Mouse (Mus musculus) kidney, embryonic 14.5 days (tissue): ENCODE measurements at regions not wholly inside any gene's neighbourhood (a gene's known extent, or its start where the extent isn't known, plus 50 kb on each side); places are given as distances from the start of the nearest gene placed in this dataset.

Experiments used
- ATAC-seq: fragments of 200-750 bp; cut with Nextera tagmentation; 2 replicates; pipeline ENCODE4 v1.8.0; 2017; ENCODE audit warnings: moderate number of reproducible peaks, mild to moderate bottlenecking, moderate TSS enrichment, moderate library complexity; ENCODE audit not compliant: low FRiP score, low TSS enrichment
- H3K27ac ChIP-seq: fragments of 300-500 bp; sonication (generic); 2 replicates; pipeline ENCODE4 v1.5.1; 2014; ENCODE audit warnings: low read depth, mild to moderate bottlenecking, low read length, moderate library complexity, mixed read lengths
- H3K27me3 ChIP-seq: fragments of 300-500 bp; sonication (generic); 2 replicates; pipeline ENCODE4 v1.6.1; 2014; ENCODE audit warnings: mild to moderate bottlenecking, low read length; ENCODE audit not compliant: control insufficient read depth, insufficient read depth
- H3K36me3 ChIP-seq: fragments of 300-500 bp; sonication (generic); 2 replicates; pipeline ENCODE4 v1.6.1; 2014; ENCODE audit warnings: low read length, mixed read lengths; ENCODE audit not compliant: control insufficient read depth, insufficient read depth
- H3K4me1 ChIP-seq: fragments of 300-500 bp; sonication (generic); 2 replicates; pipeline ENCODE4 v1.6.1; 2014; ENCODE audit warnings: low read length, mixed read lengths; ENCODE audit not compliant: control insufficient read depth, insufficient read depth
- H3K4me2 ChIP-seq: fragments of 300-500 bp; sonication (generic); replicated peaks from 2 replicates; pipeline ENCODE4 v1.6.1; 2014; ENCODE audit warnings: low read depth, mild to moderate bottlenecking, low read length
- H3K4me3 ChIP-seq: fragments of 300-500 bp; sonication (generic); 2 replicates; pipeline ENCODE4 v1.5.1; 2014; ENCODE audit warnings: mild to moderate bottlenecking, low read length
- H3K9ac ChIP-seq: fragments of 300-500 bp; sonication (generic); 2 replicates; pipeline ENCODE4 v1.6.1; 2014; ENCODE audit warnings: low read depth, mild to moderate bottlenecking, low read length, moderate library complexity
- H3K9me3 ChIP-seq: fragments of 300-500 bp; sonication (generic); 2 replicates; pipeline ENCODE4 v1.6.1; 2016; ENCODE audit warnings: low read length; ENCODE audit not compliant: control insufficient read depth
- WGBS: fragments of 180-500 bp; shearing (Covaris S2); extraction: QIAGEN DNeasy Blood & Tissue Kit; methylation state at CpG from one replicate; pipeline ENCODE4 v1.1.7; 2014; 5-methylcytosine and 5-hydroxymethylcytosine counted together

DNA sequence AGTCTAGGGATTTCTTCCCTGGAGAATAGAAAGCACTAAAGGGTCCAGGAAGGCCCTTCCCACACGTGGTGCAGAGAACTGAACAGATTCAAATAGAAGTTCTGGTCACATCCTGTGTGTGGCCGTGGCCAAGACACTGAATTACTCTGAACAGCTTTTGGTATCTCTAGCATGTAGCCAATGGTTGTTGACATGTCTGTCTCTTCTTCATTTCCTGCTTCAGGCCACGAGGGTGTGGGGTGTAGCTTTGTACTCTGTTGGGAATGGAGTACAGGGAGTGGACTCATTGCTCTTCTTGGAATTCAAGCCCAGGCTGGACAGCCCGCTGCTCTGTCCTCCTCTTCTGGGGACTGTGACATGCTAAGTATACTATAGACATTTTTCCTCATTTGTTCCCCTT lies 298.5 kb downstream of the Gm49356 start:
- H3K4me3 ChIP-seq: no peak overlapping the region
- no peak overlapping the region for H3K9ac ChIP-seq
- no peaks in the 10 kb centered on the region for H3K36me3 ChIP-seq
- no peak for ATAC-seq
- H3K27me3 ChIP-seq: no peaks in the 10 kb centered on the region
- no peak overlapping the region for H3K4me2 ChIP-seq
- H3K27ac ChIP-seq: no peak overlapping the region
- WGBS: 78% methylated on average over 4 of the region's 4 CpGs
- no peaks in the 10 kb centered on the region for H3K4me1 ChIP-seq
- H3K9me3 ChIP-seq: no peaks in the 10 kb centered on the region

DNA sequence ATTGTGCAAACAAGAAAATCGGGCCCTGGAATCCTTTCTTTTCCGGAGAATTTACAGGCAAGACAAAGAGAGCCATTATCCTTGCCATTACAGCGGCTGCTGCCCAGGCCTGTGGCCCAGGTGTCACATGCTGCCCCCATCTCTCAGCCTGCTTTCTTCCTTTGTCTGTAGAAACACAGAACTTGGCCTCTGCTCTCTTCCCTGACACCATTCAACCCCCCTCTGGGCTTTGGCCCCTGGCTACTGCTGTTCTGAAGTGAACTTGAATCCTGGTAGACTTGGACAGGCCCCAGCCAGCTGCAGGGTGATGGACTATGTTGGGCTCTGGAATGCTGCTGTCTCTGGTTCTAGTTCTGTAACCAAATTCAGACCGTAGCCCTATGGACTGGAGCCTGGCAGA lies 299.3 kb downstream of the Gm49356 start:
- Histone ChIP-seq H3K27ac (no peak overlapping the region), H3K4me3 (no peak overlapping the region), H3K4me2 (no peak overlapping the region), H3K4me1 (no peaks in the 10 kb centered on the region), H3K9me3 (no peaks in the 10 kb centered on the region), H3K36me3 (no peaks in the 10 kb centered on the region), H3K9ac (no peak overlapping the region), H3K27me3 (no peaks in the 10 kb centered on the region)
- WGBS: 66% methylated on average over 4 of the region's 4 CpGs
- ATAC-seq: no peak

DNA sequence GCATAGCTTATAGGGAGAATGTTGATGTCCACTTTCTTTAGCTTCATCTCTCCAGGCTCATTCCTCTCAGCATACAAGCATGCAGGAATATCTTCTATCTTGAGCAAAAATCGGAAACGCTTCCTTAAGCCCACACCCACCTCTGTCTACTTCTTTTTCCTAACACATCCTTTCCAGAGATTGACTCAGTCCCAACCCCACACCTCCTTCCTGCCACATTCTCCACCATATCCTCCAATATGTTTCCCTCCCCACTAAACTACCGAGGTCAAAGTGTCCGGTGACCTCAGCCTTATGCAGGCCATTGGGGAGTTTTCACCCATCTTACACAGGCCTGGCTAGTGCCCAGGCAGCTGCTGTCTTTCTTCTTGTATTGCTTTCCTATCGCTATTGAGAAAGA lies 301.4 kb downstream of the Gm49356 start:
- no peaks in the 10 kb centered on the region for H3K27me3 ChIP-seq
- ATAC-seq: no peak
- H3K9me3 ChIP-seq: no peaks in the 10 kb centered on the region
- H3K4me2 ChIP-seq: no peak overlapping the region
- H3K36me3 ChIP-seq: no peaks in the 10 kb centered on the region
- H3K9ac ChIP-seq: no peak overlapping the region
- H3K4me3 ChIP-seq: no peak overlapping the region
- WGBS: 72% methylated on average over 5 of the region's 5 CpGs
- H3K4me1 ChIP-seq: peaks cover 4% of the 10 kb centered on the region; the same call in 1 of the 2 replicates
- no peak overlapping the region for H3K27ac ChIP-seq

DNA sequence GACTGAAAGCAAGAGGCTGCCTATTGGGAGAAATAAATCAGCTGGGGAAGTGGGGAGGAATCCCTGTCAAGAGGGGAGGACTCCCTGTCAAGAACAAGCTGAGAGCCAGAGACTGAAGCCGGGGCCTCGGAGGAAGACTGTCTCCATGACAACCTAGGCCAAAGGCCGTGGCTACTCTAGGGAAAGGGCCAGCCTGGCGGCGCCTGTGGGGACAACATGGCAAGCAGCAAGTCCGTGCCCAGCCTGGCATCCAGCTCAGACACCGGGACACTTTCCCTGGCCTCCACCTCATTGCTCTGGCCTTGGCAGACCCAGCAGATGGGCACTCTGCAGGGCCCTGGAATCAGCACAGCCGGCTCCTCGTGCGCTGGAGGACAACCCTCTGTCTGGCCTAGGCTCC lies 305.3 kb downstream of the Gm49356 start:
- Histone ChIP-seq H3K4me3 (no peak overlapping the region), H3K4me1 (peaks cover 19% of the 10 kb centered on the region), H3K36me3 (no peaks in the 10 kb centered on the region), H3K9me3 (no peaks in the 10 kb centered on the region), H3K4me2 (no peak overlapping the region), H3K27ac (no peak overlapping the region), H3K27me3 (no peaks in the 10 kb centered on the region), H3K9ac (no peak overlapping the region)
- no peak; the same call in 1 of the 2 replicates for ATAC-seq
- WGBS: 37% methylated on average over 10 of the region's 10 CpGs

DNA sequence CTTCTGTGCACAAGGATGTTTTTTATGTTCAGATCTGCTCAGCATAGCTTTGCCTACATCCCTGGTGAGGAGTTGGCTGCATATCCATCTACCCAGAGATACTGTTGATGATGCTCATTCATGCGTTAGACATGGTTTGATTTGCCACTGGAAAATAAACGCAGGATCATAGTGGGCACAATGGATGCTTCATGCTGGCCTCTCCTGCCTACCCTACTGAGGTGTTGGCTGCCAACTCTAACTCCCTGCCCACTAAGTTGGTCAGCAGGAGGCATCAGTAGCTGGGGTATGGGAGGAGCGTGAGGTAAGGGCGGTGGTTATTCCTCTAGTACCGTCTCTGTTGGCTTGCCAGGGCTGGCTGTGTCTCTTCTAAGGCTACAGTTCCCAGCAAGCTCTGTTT lies 307.3 kb downstream of the Gm49356 start:
- WGBS: 83% methylated on average over 5 of the region's 5 CpGs
- Histone ChIP-seq H3K27ac (no peak overlapping the region), H3K4me3 (no peak overlapping the region), H3K36me3 (no peaks in the 10 kb centered on the region), H3K9ac (no peak overlapping the region), H3K27me3 (no peaks in the 10 kb centered on the region), H3K4me2 (no peak overlapping the region), H3K9me3 (no peaks in the 10 kb centered on the region), H3K4me1 (peaks cover 19% of the 10 kb centered on the region)
- no peak for ATAC-seq

DNA sequence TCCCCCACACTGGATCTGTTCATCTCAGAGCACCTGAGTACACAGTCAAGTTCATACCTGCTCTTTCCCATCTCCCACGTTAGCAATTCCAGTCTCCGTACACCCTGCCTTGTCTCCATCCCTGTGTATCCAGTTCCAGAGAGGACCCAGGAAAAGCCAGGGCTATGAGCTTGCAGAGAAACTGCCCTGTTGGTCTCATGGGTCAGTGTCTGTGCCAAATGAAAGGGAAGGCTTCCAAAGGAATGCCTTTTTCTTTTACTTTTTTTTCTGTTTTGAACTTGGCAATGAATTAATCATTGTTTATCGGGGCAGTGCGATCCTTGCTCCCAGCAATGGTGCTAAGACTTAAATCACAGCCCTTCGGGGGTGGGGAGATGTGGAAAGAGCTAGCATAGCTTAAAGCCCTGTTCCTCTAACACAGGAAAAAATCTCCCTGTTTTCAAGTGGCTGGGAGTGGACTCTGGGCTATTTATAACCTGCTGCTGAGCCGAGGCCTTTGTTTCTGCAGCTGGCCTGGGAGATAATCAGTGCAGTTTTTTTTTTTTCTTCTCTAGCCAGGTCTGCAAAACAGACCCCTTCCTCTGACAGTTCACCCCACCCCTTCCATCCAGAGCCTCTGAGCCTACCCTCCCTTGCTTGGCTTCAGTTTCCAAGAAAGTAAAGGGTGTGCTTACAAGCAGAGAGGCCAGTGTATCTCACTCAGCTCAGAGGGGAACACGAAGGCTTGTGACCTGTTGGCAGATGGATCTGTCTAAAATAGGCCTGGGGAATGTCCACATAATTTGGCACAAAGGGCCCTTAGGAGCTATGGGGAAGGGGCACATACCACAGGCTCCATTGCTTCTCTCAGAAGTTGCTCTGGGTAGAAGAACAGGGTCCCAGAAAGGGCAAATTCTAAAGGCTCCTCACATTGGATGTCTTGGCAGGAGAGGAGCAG lies 308.6 kb downstream of the Gm49356 start:
- H3K27ac ChIP-seq: peak overlapping the region; percentile 86
- peak overlapping the region; percentile 8; the same call in 1 of the 2 replicates for H3K4me2 ChIP-seq
- WGBS: 7% methylated on average over 7 of the region's 7 CpGs
- H3K4me1 ChIP-seq: peaks cover 19% of the 10 kb centered on the region
- no peaks in the 10 kb centered on the region for H3K9me3 ChIP-seq
- H3K27me3 ChIP-seq: no peaks in the 10 kb centered on the region
- H3K36me3 ChIP-seq: no peaks in the 10 kb centered on the region
- ATAC-seq: peak; percentile 87
- H3K9ac ChIP-seq: peak overlapping the region; percentile 24
- no peak overlapping the region for H3K4me3 ChIP-seq

DNA sequence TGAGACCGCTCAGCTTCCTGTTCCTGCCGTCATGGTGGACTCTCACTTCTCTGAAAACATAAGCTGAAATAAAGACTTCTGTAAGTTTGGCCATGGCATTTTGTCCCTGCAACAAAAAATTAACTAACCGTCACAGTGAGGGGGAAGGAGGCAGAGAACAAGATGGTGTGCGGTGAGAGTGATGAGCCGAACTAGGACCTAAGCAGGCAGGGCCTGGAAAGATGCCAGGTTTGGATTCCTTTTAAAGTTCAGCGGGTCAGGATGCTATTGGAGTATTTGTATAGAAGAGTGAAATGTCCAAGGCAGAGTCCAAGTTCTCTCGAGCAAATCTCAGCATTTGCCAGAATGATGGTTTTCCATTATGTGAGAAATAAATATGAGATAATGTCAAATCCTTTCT lies 312.3 kb downstream of the Gm49356 start:
- Histone ChIP-seq H3K9me3 (no peaks in the 10 kb centered on the region), H3K36me3 (no peaks in the 10 kb centered on the region), H3K27me3 (no peaks in the 10 kb centered on the region), H3K4me2 (no peak overlapping the region), H3K9ac (no peak overlapping the region), H3K4me3 (no peak overlapping the region), H3K4me1 (peaks cover 18% of the 10 kb centered on the region), H3K27ac (no peak overlapping the region)
- 73% methylated on average over 7 of the region's 7 CpGs for WGBS
- no peak for ATAC-seq

DNA sequence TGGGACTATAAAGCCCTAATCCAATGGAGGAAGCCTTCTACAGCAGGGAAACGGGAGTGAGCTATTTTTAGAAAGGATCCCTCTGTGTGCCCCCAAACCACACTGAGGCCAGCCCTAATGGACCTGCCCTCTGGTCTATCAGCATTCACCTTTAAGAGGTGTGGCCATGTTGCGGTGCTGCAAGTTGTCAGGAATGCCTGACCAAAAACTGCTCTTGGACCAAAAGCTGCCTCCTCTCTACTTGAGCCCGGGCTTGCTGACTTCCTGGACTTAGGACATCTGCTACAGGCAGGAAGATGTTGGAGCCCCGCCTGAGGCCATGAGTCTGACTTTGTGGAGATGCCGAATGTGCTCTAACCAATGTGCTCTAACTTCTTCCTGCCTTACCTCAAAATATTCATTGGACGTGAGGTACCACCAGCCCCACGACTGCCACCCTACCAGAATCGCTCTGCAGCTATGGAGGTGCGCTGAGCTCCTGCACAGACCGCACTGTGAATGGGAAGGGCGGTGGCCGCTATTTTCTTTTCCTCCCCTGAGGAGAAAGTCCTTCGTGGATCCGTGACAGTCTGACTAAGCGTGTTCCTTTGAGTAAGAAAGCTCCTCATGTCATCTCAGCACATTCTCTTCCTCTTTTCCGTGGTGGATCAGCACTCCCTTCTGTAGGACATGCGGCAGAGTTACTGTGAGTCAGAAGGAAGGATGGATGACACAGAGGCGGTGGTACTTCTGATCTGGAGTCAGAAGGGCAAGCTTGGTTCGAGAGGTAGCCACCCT lies 313.0 kb downstream of the Gm49356 start:
- Histone ChIP-seq H3K9ac (no peak overlapping the region), H3K4me2 (no peak overlapping the region), H3K9me3 (no peaks in the 10 kb centered on the region), H3K27ac (no peak overlapping the region), H3K4me3 (no peak overlapping the region), H3K27me3 (no peaks in the 10 kb centered on the region), H3K36me3 (no peaks in the 10 kb centered on the region), H3K4me1 (peaks cover 18% of the 10 kb centered on the region)
- no peak for ATAC-seq
- WGBS: 80% methylated on average over 19 of the region's 19 CpGs
